Mouse (Mus musculus) intestine, postnatal 0 days (tissue): ENCODE measurements around the gene Mrps21. TPM values are rescaled to one million over a fixed set of nuclear protein-coding genes. Genes with fewer than 3 reads are reported as not detected.
A peak's percentile ranks its signal among the peaks of the same experiment; 100 is the strongest.

ENCODE experiments used
- ATAC-seq: fragments of 200-750 bp; cut with Nextera tagmentation; 2 replicates; pipeline ENCODE4 v1.8.0; 2017; ENCODE audit warnings: mild to moderate bottlenecking, moderate TSS enrichment, moderate library complexity
- H3K27ac ChIP-seq: fragments of 300-500 bp; sonication (generic); 2 replicates; pipeline ENCODE4 v1.5.1; 2014; ENCODE audit warnings: mild to moderate bottlenecking, low read depth, low read length, moderate library complexity
- H3K27me3 ChIP-seq: fragments of 300-500 bp; sonication (generic); replicated peaks from 2 replicates; pipeline ENCODE4 v1.6.1; 2014; ENCODE audit warnings: low read length, mixed read lengths; ENCODE audit not compliant: control insufficient read depth, insufficient read depth
- H3K36me3 ChIP-seq: fragments of 300-500 bp; sonication (generic); 2 replicates; pipeline ENCODE4 v1.6.1; 2014; ENCODE audit warnings: mild to moderate bottlenecking, moderate library complexity; ENCODE audit not compliant: control insufficient read depth, insufficient read depth
- H3K4me1 ChIP-seq: fragments of 300-500 bp; sonication (generic); replicated peaks from 2 replicates; pipeline ENCODE4 v1.6.1; 2014; ENCODE audit warnings: antibody characterized with exemption, low read length, mixed read lengths; ENCODE audit not compliant: control insufficient read depth, insufficient read depth
- H3K4me2 ChIP-seq: fragments of 300-500 bp; sonication (generic); replicated peaks from 2 replicates; pipeline ENCODE4 v1.6.1; 2014; ENCODE audit warnings: low read depth, mild to moderate bottlenecking, moderate library complexity
- H3K4me3 ChIP-seq: fragments of 300-500 bp; sonication (generic); 2 replicates; pipeline ENCODE4 v1.5.1; 2014; ENCODE audit warnings: low read depth, low read length
- H3K9ac ChIP-seq: fragments of 300-500 bp; sonication (generic); 2 replicates; pipeline ENCODE4 v1.6.1; 2014; ENCODE audit warnings: mild to moderate bottlenecking, low read depth, low read length
- H3K9me3 ChIP-seq: fragments of 300-500 bp; sonication (generic); 2 replicates; pipeline ENCODE4 v1.6.1; 2016; ENCODE audit warnings: mixed run types; ENCODE audit not compliant: control insufficient read depth
- CTCF ChIP-seq: sonication (generic); IDR thresholded peaks from 2 replicates; pipeline ENCODE4 v1.5.1; 2016; ENCODE audit warnings: low read depth, mild to moderate bottlenecking, control low read depth, antibody characterized with exemption, moderate library complexity
- WGBS: fragments of 180-500 bp; shearing (Covaris S2); extraction: QIAGEN DNeasy Blood & Tissue Kit; methylation state at CpG from one replicate; pipeline ENCODE4 v1.1.7; 2014; 5-methylcytosine and 5-hydroxymethylcytosine counted together
- polyA plus RNA-seq: library from polyadenylated mRNA; unstranded; fragments of >200 nt; fragmentation: Nextera tagmentation; extraction: Ambion mirVana; gene quantifications from 2 replicates; pipeline ENCODE4 v1.2.1, GENCODE M21; 2015

Gene Mrps21
- polyA plus RNA-seq, 1 experiment from 2014 or later = 353 TPM

DNA sequence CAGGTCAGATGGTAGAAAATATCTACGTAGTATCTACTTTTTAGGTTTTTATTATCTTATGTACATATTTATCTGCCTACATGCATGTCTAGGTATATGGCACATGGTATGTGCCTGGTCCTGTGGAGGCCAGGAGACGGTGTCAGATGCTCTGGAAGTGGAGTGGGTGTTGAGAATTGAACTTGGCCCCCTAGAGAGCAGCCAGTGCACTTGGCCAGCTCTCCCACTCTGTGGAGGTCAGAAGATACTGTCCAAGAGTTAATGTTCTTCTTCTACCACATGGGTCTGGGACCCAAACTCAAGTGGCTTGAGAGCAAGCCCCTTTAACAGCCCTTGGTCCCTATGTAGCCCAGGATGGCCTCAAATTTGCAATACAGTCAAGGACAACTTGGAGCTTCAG, 3.9 kb downstream of the Mrps21 start:
- Histone ChIP-seq H3K4me1 (0 out of 2 replicates have a peak, but pooled peaks cover 2% of the 10 kb centered on the region), H3K9me3 (no peaks in the 10 kb centered on the region), H3K9ac (no peak overlapping the region), H3K27me3 (no peaks in the 10 kb centered on the region), H3K4me3 (no peak overlapping the region), H3K4me2 (no peak overlapping the region), H3K36me3 (peaks cover 38% of the 10 kb centered on the region), H3K27ac (no peak overlapping the region)
- no peak for ATAC-seq
- WGBS = 88% methylated on average over 2 of the region's 2 CpGs
- TF ChIP-seq CTCF = no peak

DNA sequence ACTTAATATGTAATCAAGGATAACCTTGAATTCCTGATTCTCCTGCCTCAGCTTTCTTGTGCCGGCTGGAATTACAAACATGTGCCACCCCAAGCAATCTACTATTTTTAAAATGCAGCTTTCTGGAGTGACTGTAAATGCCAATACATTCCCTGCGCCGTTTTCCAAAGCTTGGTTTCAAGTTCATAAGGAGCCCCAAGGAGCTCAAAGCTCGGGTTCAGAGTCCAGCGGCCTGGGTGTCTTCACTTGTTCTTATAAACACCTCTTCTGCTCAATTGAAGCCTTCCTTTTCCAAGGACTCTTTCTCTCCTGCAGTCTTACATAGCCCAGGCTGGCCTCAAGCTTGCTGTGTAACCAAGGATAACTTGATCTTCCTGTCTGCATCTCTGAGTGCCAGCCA, 5.2 kb downstream of the Mrps21 start:
- Histone ChIP-seq H3K9ac (no peak overlapping the region), H3K4me2 (no peak overlapping the region), H3K27me3 (no peaks in the 10 kb centered on the region), H3K9me3 (no peaks in the 10 kb centered on the region), H3K4me3 (no peak overlapping the region), H3K36me3 (peaks cover 38% of the 10 kb centered on the region), H3K27ac (no peak overlapping the region), H3K4me1 (no peaks in the 10 kb centered on the region)
- ATAC-seq = no peak
- 57% methylated on average over 5 of the region's 5 CpGs for WGBS
- TF ChIP-seq CTCF = no peak

DNA sequence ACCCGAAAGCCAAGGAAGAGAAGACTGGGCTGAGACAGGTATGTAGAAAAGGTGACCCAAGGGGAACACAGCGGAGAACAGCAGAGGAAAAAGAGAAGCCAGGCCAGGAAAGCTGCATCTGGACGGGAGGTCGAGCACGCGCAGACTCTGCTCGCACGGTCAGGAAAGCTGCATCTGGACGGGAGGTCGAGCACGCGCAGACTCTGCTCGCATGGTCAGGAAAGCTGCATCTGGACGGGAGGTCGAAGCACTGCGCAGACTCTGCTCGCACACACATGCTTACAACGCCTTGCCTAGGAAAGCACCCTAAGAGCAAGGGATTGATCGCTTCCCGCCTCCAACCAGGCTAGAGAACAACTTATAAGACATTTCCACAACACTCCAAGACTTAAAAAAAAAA, 5.7 kb downstream of the Mrps21 start:
- peaks cover 38% of the 10 kb centered on the region for H3K36me3 ChIP-seq
- TF ChIP-seq CTCF = no peak

DNA sequence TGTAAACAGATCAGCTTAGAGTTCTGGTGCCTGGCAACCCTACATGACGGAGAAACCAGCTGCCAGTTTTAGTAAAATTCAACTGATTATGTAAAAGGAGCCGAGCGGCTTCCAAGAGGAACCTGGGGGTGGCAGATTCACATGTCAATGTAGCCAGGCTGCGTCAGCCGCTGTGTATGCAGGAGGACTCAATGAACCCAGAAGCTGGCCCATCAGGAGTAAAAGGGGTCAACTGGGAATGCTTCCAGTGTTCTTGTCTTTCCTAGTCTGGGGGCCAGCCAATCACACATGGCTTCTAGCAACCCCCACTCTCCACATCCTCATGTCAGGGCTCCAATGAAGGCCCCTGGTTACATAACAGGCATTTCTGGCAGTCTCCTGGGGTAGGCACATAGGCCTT, 6.3 kb downstream of the Mrps21 start:
- ATAC-seq = no peak
- Histone ChIP-seq H3K4me3 (no peak overlapping the region), H3K9ac (no peak overlapping the region), H3K27ac (no peak overlapping the region; the same call in 1 of the 2 replicates), H3K9me3 (no peaks in the 10 kb centered on the region), H3K36me3 (peaks cover 35% of the 10 kb centered on the region), H3K27me3 (no peaks in the 10 kb centered on the region), H3K4me1 (no peaks in the 10 kb centered on the region), H3K4me2 (no peak overlapping the region)
- WGBS = 71% methylated on average over 5 of the region's 5 CpGs
- TF ChIP-seq CTCF = no peak

More for the DNA sequence above, 5.7 kb downstream of the Mrps21 start:
- Histone ChIP-seq H3K4me1 (no peaks in the 10 kb centered on the region), H3K9me3 (no peaks in the 10 kb centered on the region), H3K27me3 (no peaks in the 10 kb centered on the region), H3K4me2 (no peak overlapping the region), H3K27ac (no peak overlapping the region), H3K4me3 (no peak overlapping the region), H3K9ac (no peak overlapping the region)
- ATAC-seq = no peak
- 90% methylated on average over 20 of the region's 20 CpGs for WGBS

DNA sequence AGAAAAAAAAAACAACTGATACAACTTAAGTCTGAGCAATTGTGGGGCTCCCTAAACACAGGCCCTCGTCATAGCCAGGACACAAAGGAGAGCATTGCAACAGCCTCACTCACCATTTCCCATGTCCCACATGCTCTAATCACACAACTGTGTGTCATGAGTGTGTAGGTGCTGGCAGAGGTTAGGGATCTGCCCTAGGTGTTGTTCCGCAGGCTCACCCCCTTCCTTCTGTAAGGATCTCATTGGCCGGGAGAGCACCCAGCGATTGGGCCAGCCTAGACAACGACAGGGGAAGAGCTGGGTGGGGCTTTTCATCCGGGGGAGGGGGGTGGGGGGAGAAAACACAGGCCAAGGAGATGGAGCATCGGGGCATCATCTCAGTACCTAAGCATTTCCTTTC, 7.7 kb downstream of the Mrps21 start:
- 67% methylated on average over 7 of the region's 7 CpGs for WGBS
- no peaks in the 10 kb centered on the region for H3K4me1 ChIP-seq
- H3K27ac ChIP-seq = no peak overlapping the region
- no peak overlapping the region for H3K4me2 ChIP-seq
- peaks cover 26% of the 10 kb centered on the region for H3K36me3 ChIP-seq
- H3K9me3 ChIP-seq = no peaks in the 10 kb centered on the region
- no peak for ATAC-seq
- no peaks in the 10 kb centered on the region for H3K27me3 ChIP-seq
- no peak overlapping the region for H3K4me3 ChIP-seq
- no peak overlapping the region for H3K9ac ChIP-seq
- TF ChIP-seq CTCF = no peak

DNA sequence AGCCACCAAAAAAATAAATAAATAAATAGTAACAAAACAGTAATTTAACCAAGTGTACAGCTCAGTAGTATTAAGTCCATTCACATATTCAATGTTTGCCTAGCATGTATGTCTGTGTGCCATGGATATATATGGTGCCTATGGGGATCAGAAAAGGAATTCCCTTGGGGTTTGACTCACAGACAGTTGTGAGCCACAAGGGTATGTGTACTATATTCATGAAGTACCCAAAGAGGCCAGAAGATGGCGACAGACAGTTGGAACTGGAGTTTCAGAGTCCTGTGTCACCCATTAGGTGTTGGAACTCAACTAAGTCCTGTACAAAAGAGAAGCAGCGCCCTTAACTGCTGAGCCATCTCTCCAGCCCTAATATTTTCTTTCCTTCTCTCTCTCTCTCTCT, 9.5 kb downstream of the Mrps21 start:
- peak; percentile 60 for ATAC-seq
- no peaks in the 10 kb centered on the region for H3K4me1 ChIP-seq
- 29% methylated on average over 2 of the region's 2 CpGs for WGBS
- TF ChIP-seq CTCF = peak; percentile 92
- no peak overlapping the region for H3K9ac ChIP-seq
- H3K9me3 ChIP-seq = no peaks in the 10 kb centered on the region
- H3K27ac ChIP-seq = no peak overlapping the region
- H3K36me3 ChIP-seq = peaks cover 24% of the 10 kb centered on the region
- H3K4me3 ChIP-seq = no peak overlapping the region
- H3K27me3 ChIP-seq = no peaks in the 10 kb centered on the region
- H3K4me2 ChIP-seq = no peak overlapping the region

DNA sequence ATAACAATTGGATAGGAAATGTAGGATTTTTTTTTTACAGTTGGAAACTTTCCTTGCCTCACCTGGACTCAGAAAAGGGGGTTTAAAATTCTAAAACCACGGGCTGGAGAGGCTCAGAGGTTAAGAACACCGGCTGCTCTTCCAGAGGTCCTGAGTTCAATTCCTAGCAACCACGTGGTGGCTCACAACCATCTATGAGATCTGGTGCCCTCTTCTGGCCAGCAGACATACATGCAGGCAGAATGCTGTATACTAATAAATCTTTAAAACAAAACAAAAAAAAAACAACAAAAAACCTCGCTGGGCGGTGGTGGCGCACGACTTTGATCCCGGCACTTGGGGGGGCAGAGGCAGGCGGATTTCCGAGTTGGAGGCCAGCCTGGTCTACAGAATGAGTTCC, 10.1 kb downstream of the Mrps21 start:
- ATAC-seq = no peak
- 82% methylated on average over 10 of the region's 10 CpGs for WGBS

More for the DNA sequence above, 10.1 kb downstream of the Mrps21 start:
- H3K4me1 ChIP-seq = no peaks in the 10 kb centered on the region
- TF ChIP-seq CTCF = peak; percentile 56
- no peaks in the 10 kb centered on the region for H3K9me3 ChIP-seq
- no peak overlapping the region for H3K27ac ChIP-seq
- peaks cover 24% of the 10 kb centered on the region for H3K36me3 ChIP-seq
- H3K9ac ChIP-seq = no peak overlapping the region
- H3K4me2 ChIP-seq = no peak overlapping the region
- no peak overlapping the region for H3K4me3 ChIP-seq
- no peaks in the 10 kb centered on the region for H3K27me3 ChIP-seq
